Mouse (Mus musculus) retina, postnatal 1 day (tissue): ENCODE results near the gene Tmem8b.

Source experiments
- DNase-seq: peaks from one replicate; pipeline ENCODE4 v3.0.0-alpha.2; 2012

Gene Tmem8b

GRCm38 (mm10) chr4:43657146-43657545 lies 11.6 kb upstream of the Tmem8b start:
- DNase-seq = no peak

DNA sequence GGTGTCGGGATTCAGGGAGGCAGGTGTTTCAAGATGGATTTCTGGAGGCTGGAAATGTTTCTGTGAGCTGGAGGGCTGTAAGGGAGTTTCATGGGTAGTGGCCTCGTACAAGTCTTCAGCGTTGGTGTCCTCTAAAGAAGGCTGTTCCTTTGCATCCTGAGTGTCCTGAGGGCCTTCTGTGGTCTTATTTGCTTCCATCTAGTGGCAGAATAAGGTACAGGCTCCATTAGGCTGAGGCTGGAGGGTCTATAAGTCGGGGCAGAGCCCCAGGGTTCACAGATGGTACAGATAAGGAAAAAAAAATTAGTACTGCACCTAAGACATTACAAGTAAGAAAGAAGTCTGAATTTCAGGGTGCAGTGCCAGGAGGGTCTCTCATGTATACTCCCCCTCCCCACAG lies 2.4 kb upstream of the Tmem8b start:
- DNase-seq = peak; percentile 69

DNA sequence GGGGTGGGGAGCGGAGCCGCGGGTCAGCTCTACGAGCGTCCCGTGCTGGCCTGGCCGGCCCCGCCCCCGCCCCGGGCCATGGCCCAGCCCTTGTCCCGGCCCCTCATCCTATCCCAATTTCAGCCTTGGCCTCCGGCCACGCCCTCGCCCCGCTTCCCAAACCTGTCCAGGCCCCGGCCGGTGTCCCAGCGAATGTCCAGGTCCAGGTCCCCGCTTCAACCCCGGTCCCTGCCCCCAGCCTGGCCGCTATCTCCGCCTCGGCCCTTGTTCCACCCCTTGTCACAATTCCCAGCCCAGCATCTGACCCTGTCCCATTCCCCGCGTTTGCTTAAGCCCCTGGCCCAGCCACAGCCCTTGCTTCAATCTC lies 640 bp downstream of the Tmem8b start:
- DNase-seq = no peak

- DNase-seq = peak; percentile 95
These were observed 3.3 kb downstream of the Tmem8b start for GRCm38 (mm10) chr4:43672070-43672469.

DNA sequence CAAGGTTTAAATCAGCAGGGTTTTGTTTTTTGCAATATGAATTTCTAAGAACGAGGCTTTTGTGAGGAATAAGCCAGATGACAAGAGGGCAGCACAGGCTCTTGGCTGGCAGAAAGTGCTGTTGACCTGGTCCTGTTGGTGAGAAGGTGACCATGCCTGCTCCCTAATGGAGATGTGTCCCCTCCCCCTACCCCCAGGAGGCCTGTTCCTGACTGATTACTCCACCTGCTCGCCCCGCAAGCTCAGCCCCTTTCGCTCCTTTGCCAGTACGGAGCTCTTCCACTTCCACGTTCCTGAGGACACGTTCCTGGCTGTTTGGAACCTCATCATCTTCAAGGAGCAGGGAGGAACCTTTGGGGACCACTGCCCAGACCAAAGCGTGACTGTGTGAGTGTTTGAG lies 4.9 kb downstream of the Tmem8b start:
- no peak for DNase-seq

- no peak for DNase-seq
These were observed 6.2 kb downstream of the Tmem8b start for GRCm38 (mm10) chr4:43674974-43675373.

- DNase-seq = no peak
These were observed 6.8 kb downstream of the Tmem8b start for GRCm38 (mm10) chr4:43675608-43676007.

GRCm38 (mm10) chr4:43678541-43678940 lies 9.8 kb downstream of the Tmem8b start:
- no peak for DNase-seq

GRCm38 (mm10) chr4:43679416-43680043 lies 10.8 kb downstream of the Tmem8b start:
- DNase-seq = no peak

- no peak for DNase-seq
These were observed 21.2 kb downstream of the Tmem8b start for GRCm38 (mm10) chr4:43690021-43690420.

- DNase-seq = no peak
These were observed 22.3 kb downstream of the Tmem8b start for GRCm38 (mm10) chr4:43691026-43691425.

DNA sequence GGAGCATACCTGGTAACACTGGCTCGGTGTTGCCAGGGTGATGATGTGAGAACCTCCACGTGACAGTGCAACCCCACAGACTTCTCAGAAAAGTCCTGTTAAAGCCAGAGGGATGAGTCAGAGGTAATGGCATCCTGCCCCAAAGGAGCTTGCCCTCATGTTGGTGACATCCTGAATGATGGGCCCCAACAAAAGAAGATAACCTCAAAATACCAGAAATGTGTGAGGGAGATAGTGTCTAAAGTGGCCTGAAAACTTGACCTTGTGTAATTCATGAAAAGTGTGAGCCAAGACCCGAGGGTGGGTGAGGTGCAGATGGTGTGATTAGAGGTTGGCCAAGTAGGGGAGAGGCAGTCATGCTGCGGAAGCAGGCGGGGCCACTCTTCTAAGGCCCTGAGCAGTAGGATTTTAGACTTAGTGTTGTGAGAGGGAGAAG lies 25.1 kb downstream of the Tmem8b start:
- no peak for DNase-seq

DNA sequence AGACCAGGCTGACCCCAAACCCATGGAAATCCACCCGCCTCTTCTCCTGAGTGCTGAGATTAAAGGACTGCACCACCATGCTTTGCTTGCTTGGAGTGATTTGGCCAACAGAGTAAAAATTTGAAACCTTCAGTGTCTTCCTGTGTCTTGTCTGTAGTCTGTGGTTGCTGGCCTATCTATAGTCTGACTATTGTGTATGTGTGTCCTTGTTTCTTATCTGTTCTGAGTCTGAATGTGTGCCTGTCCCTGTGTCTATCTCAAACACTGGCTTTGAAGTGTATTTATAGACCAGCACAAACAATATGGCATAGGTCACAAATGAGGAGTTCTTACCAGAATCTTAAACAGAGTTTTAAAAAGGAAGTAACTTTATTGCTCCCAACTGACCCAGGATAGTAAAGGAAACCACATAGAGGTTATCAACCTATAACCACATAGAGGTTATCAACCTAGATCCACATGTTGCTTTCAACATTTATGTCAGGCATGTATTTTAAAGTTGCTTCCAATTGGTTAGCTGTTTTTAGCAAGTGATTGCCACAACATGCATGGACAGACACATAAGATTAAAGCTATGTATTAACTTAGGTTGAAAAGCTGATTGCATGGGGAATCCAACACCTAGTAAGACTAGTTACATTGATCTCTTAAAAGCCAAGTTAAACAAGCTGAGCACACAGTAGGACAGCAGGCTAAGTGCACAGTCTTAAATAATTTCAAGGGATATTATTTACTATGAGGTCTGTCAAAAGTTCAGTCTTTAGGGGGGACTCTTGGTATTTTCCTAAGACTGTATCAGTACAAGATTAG lies 25.9 kb downstream of the Tmem8b start:
- DNase-seq = no peak

- no peak for DNase-seq
These were observed 26.5 kb downstream of the Tmem8b start for GRCm38 (mm10) chr4:43695249-43695671.

- DNase-seq = no peak
These were observed 27.8 kb downstream of the Tmem8b start for GRCm38 (mm10) chr4:43696561-43696960.

DNA sequence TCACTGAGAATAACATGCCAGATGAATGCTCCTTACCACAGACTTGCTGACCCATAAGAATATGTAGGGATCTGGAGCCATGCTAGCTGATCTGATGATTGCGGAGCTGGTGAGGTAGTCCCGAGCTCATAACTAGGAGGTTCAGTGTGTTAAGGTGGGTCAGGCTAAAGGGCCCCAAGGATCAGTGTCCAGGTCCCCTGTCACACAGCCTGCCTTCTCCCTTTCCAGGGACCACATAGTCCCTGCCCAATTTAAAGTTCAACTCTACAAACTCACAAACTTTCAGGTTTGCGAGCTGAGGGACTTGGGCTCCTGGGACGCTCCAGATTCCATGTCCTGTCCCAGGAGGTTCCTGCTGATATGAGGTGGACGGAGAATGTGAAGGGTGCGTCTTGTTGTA lies 31.9 kb downstream of the Tmem8b start, which contains the start of gene Olfr70:
Gene Olfr70 (minus strand): TSS at position 101 of the 400 bp plus-strand sequence.
- no peak for DNase-seq

- DNase-seq = no peak
These were observed 34.7 kb downstream of the Tmem8b start for GRCm38 (mm10) chr4:43703439-43703838.

- DNase-seq = no peak
These were observed 35.1 kb downstream of the Tmem8b start for GRCm38 (mm10) chr4:43703851-43704250.

- no peak for DNase-seq
These were observed 37.2 kb downstream of the Tmem8b start for GRCm38 (mm10) chr4:43705991-43706390.

DNA sequence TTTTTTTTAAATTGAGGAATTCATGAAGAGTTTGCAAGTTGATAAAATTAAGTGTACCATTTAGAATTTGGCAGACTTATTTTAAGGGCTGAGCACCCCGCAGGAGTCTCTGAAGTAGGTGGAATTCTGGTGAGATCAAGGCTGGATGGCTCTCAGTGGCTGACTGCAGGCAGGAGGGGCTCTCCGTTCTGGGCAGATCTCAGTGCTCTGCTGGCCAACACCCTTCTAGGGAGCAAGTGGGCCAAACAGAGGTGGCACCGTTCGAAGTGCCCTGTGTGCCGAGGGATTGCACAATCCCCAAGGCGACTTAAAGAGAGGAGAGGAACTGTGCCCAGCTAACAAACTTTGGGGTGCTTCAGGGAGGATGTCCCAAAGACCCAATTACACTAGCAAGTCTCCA lies 41.1 kb downstream of the Tmem8b start, which contains the start of gene Olfr71:
Gene Olfr71 (minus strand): TSS at position 387 of the 400 bp plus-strand sequence.
- DNase-seq = no peak

DNA sequence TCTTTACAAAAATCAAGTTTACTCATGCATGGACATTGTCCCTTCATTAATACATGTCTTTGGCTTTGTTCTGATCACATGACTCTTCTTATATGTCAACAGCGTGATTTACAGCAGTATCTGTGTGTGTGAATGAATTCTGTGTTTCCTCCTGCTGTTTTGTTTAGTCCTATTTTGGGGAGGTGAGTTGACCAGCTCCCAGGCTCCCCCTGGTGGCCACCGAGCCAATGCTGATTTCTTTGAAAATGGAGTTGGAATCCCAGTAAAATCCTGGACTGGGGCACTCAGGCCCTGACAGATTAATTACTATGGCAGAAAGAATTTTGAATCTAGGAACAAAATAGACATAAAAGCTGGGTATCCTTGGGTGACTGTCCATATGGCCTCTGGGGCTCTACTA lies 43.0 kb downstream of the Tmem8b start:
- DNase-seq = peak; percentile 75

- no peak for DNase-seq
These were observed 45.0 kb downstream of the Tmem8b start for GRCm38 (mm10) chr4:43713652-43714219.

- DNase-seq = peak; percentile 71
These were observed 51.9 kb downstream of the Tmem8b start for GRCm38 (mm10) chr4:43720491-43721228.
